Mouse (Mus musculus) heart, embryonic 12.5 days (tissue): ENCODE results near the gene Ly6g6e. TPM values are rescaled to one million over a fixed set of nuclear protein-coding genes. Genes with fewer than 3 reads are reported as not detected.

Experiments
- ATAC-seq: fragments of 200-750 bp; cut with Nextera tagmentation; 2 replicates; pipeline ENCODE4 v1.8.0; 2017; ENCODE audit warnings: moderate TSS enrichment, moderate library complexity; ENCODE audit not compliant: insufficient number of reproducible peaks, low FRiP score
- H3K27ac ChIP-seq: fragments of 300-500 bp; sonication (generic); 2 replicates; pipeline ENCODE4 v1.5.1; 2016; ENCODE audit warnings: mild to moderate bottlenecking, moderate library complexity; ENCODE audit not compliant: poor library complexity, severe bottlenecking
- H3K27me3 ChIP-seq: fragments of 300-500 bp; sonication (generic); replicated peaks from 2 replicates; pipeline ENCODE4 v1.6.1; 2016; ENCODE audit warnings: mild to moderate bottlenecking, moderate library complexity
- H3K36me3 ChIP-seq: fragments of 300-500 bp; sonication (generic); 2 replicates; pipeline ENCODE4 v1.6.1; 2016; ENCODE audit warnings: mild to moderate bottlenecking, moderate library complexity
- H3K4me1 ChIP-seq: fragments of 300-500 bp; sonication (generic); replicated peaks from 2 replicates; pipeline ENCODE4 v1.6.1; 2016; ENCODE audit warnings: mild to moderate bottlenecking
- H3K4me2 ChIP-seq: fragments of 300-500 bp; sonication (generic); 2 replicates; pipeline ENCODE4 v1.6.1; 2016; ENCODE audit warnings: mild to moderate bottlenecking, moderate library complexity
- H3K4me3 ChIP-seq: fragments of 300-500 bp; sonication (generic); 2 replicates; pipeline ENCODE4 v1.5.1; 2016; ENCODE audit warnings: mild to moderate bottlenecking
- H3K9ac ChIP-seq: fragments of 300-500 bp; sonication (generic); 2 replicates; pipeline ENCODE4 v1.6.1; 2016; ENCODE audit warnings: mild to moderate bottlenecking, moderate library complexity
- H3K9me3 ChIP-seq: fragments of 300-500 bp; sonication (generic); replicated peaks from 2 replicates; pipeline ENCODE4 v1.6.1; 2016; ENCODE audit warnings: mild to moderate bottlenecking, moderate library complexity
- WGBS: fragments of 180-500 bp; shearing (Covaris S2); methylation state at CpG from one replicate; pipeline ENCODE4 v1.1.7; 2016; 5-methylcytosine and 5-hydroxymethylcytosine counted together
- polyA plus RNA-seq: library from polyadenylated mRNA; unstranded; fragments of >200 nt; fragmentation: Nextera tagmentation; extraction: Ambion mirVana; gene quantifications from 2 replicates; pipeline ENCODE4 v1.2.1, GENCODE M21; 2016

The Ly6g6e gene
- polyA plus RNA-seq, 1 experiment from 2014 or later, result 0.24 TPM

DNA sequence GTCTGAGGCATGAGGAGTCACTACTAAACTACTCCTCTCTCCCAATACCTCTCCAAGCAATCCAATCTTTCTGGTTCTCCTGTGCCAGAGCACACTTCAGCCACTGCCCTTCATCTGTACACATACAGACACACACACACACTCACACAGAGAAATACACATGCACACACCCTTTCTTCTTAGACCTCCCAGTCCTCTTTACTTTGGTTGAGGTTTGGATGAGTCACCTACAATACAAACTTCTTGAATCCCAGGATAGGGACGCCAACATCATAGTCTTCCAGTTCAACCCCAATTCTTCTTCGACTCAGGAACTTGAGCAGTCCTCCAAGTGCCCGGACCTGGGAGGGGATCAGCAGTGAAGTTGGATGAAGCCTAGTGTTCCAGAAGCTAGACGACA is 32.9 kb upstream of the Ly6g6e start:
- H3K9ac ChIP-seq, result no peak overlapping the region
- WGBS, result 69% methylated on average over 4 of the region's 4 CpGs
- no peaks in the 10 kb centered on the region for H3K27me3 ChIP-seq
- H3K36me3 ChIP-seq, result no peaks in the 10 kb centered on the region
- H3K4me1 ChIP-seq, result peaks cover 40% of the 10 kb centered on the region
- no peak overlapping the region for H3K4me2 ChIP-seq
- peak overlapping the region; percentile 40; the same call in 1 of the 2 replicates for H3K27ac ChIP-seq
- no peak for ATAC-seq
- no peaks in the 10 kb centered on the region for H3K9me3 ChIP-seq
- H3K4me3 ChIP-seq, result no peak overlapping the region

- 47% methylated on average over 7 of the region's 7 CpGs for WGBS
- peaks cover 48% of the 10 kb centered on the region for H3K4me1 ChIP-seq
- H3K9ac ChIP-seq, result no peak overlapping the region
Observed at GRCm38 (mm10) chr17:35044904-35045806, 31.5 kb upstream of the Ly6g6e start.

GRCm38 (mm10) chr17:35045807-35046680 is 30.7 kb upstream of the Ly6g6e start:
- Histone ChIP-seq H3K36me3 (no peaks in the 10 kb centered on the region), H3K9ac (peak overlapping the region; percentile 94), H3K4me1 (peaks cover 48% of the 10 kb centered on the region), H3K4me2 (peak overlapping the region; percentile 99), H3K9me3 (no peaks in the 10 kb centered on the region), H3K4me3 (peak overlapping the region; percentile 64), H3K27ac (peak overlapping the region; percentile 96), H3K27me3 (no peaks in the 10 kb centered on the region)
- WGBS, result 2% methylated on average over 48 of the region's 48 CpGs
- ATAC-seq, result no peak

More at GRCm38 (mm10) chr17:35044904-35045806, 31.5 kb upstream of the Ly6g6e start:
- Histone ChIP-seq H3K27ac (peak overlapping the region; percentile 96), H3K4me2 (peak overlapping the region; percentile 99), H3K4me3 (peak overlapping the region; percentile 64; the same call in 1 of the 2 replicates), H3K27me3 (no peaks in the 10 kb centered on the region), H3K9me3 (no peaks in the 10 kb centered on the region), H3K36me3 (no peaks in the 10 kb centered on the region)
- no peak for ATAC-seq

- Histone ChIP-seq H3K4me1 (peaks cover 50% of the 10 kb centered on the region), H3K4me2 (peak within 1 kb of the TSS; percentile 99), H3K4me3 (peak within 1 kb of the TSS; percentile 64), H3K36me3 (no peaks in the 10 kb centered on the region), H3K27me3 (no peaks in the 10 kb centered on the region), H3K9ac (peak within 1 kb of the TSS; percentile 94), H3K27ac (peak within 1 kb of the TSS; percentile 99), H3K9me3 (no peaks in the 10 kb centered on the region)
- ATAC-seq, result peak; percentile 91
- WGBS, result 2% methylated on average over 33 of the region's 33 CpGs
Observed at GRCm38 (mm10) chr17:35046681-35047455, 29.8 kb upstream of the Ly6g6e start, which contains the start of gene Msh5. Msh5 (minus strand) TSS chr17:35046745.

GRCm38 (mm10) chr17:35047688-35048087 is 29.0 kb upstream of the Ly6g6e start:
- Histone ChIP-seq H3K27ac (peak overlapping the region; percentile 99), H3K9ac (0 out of 2 replicates have a peak overlapping the region, but pooled peaks have one; percentile 21), H3K4me3 (0 out of 2 replicates have a peak overlapping the region, but pooled peaks have one; percentile 17), H3K4me2 (peak overlapping the region; percentile 50), H3K27me3 (no peaks in the 10 kb centered on the region), H3K9me3 (no peaks in the 10 kb centered on the region), H3K36me3 (peaks cover 5% of the 10 kb centered on the region), H3K4me1 (peaks cover 58% of the 10 kb centered on the region)
- WGBS, result 35% methylated on average over 1 of the region's 1 CpGs
- no peak for ATAC-seq

- Histone ChIP-seq H3K27me3 (no peaks in the 10 kb centered on the region), H3K9me3 (no peaks in the 10 kb centered on the region), H3K4me1 (peaks cover 62% of the 10 kb centered on the region), H3K36me3 (peaks cover 12% of the 10 kb centered on the region), H3K9ac (peak overlapping the region; percentile 49; the same call in 1 of the 2 replicates), H3K4me2 (peak overlapping the region; percentile 88), H3K4me3 (0 out of 2 replicates have a peak overlapping the region, but pooled peaks have one; percentile 17), H3K27ac (peak overlapping the region; percentile 99)
- 20% methylated on average over 11 of the region's 11 CpGs for WGBS
- no peak for ATAC-seq
Observed at GRCm38 (mm10) chr17:35048149-35048931, 28.4 kb upstream of the Ly6g6e start.

- WGBS, result 61% methylated on average over 5 of the region's 5 CpGs
- H3K4me1 ChIP-seq, result peaks cover 62% of the 10 kb centered on the region
- peaks cover 18% of the 10 kb centered on the region for H3K36me3 ChIP-seq
- ATAC-seq, result no peak
- H3K4me2 ChIP-seq, result peak overlapping the region; percentile 88
- peak overlapping the region; percentile 94; the same call in 1 of the 2 replicates for H3K9ac ChIP-seq
- peak overlapping the region; percentile 99 for H3K27ac ChIP-seq
- H3K4me3 ChIP-seq, result peak overlapping the region; percentile 75; the same call in 1 of the 2 replicates
- H3K27me3 ChIP-seq, result no peaks in the 10 kb centered on the region
- no peaks in the 10 kb centered on the region; the same call in 1 of the 2 replicates for H3K9me3 ChIP-seq
Observed at GRCm38 (mm10) chr17:35048932-35049440, 27.7 kb upstream of the Ly6g6e start.

GRCm38 (mm10) chr17:35049561-35050016 is 27.1 kb upstream of the Ly6g6e start, which contains the start of gene Clic1:
Clic1 (plus strand) TSS chr17:35049966.
- peaks cover 57% of the 10 kb centered on the region for H3K4me1 ChIP-seq
- WGBS, result under 1% methylated on average over 11 of the region's 11 CpGs

GRCm38 (mm10) chr17:35050126-35050750 is 26.5 kb upstream of the Ly6g6e start:
- Histone ChIP-seq H3K4me3 (peak overlapping the region; percentile 75), H3K27ac (peak overlapping the region; percentile 99), H3K9me3 (no peaks in the 10 kb centered on the region; the same call in 1 of the 2 replicates), H3K4me1 (peaks cover 54% of the 10 kb centered on the region), H3K27me3 (no peaks in the 10 kb centered on the region), H3K36me3 (peaks cover 30% of the 10 kb centered on the region), H3K9ac (peak overlapping the region; percentile 94), H3K4me2 (peak overlapping the region; percentile 88)
- peak; percentile 60 for ATAC-seq
- 1% methylated on average over 27 of the region's 27 CpGs for WGBS

More at GRCm38 (mm10) chr17:35049561-35050016, 27.1 kb upstream of the Ly6g6e start, which contains the start of gene Clic1:
- Histone ChIP-seq H3K9me3 (no peaks in the 10 kb centered on the region; the same call in 1 of the 2 replicates), H3K27me3 (no peaks in the 10 kb centered on the region), H3K4me2 (peak within 1 kb of the TSS; percentile 88), H3K36me3 (peaks cover 24% of the 10 kb centered on the region), H3K4me3 (peak within 1 kb of the TSS; percentile 75), H3K9ac (peak within 1 kb of the TSS; percentile 94), H3K27ac (peak within 1 kb of the TSS; percentile 99)
- peak; percentile 37 for ATAC-seq
